ENCODE assay signal across 19 mouse cellular contexts in the genomic region with DNA sequence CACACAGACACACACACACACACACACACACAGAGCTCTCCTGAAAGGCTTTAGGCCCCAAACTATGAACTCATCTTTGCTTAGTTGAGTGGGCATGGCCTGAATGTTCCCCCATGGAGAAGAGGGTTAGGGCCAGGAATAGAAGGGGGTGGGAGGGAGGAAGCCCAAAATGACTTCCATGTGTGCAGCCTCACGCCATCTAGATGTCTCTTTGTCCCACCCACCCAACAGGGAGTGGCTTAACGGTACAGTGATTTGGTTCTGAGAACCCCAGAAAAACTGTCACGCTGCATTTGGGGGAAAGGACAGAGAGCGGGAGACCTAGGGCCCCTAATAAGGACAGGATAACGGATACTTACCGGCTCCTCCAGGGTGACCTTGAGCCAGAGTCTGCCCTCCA. TPM values are rescaled to one million over a fixed set of nuclear protein-coding genes. Genes with fewer than 3 reads are reported as not detected.
A peak's percentile ranks its signal among the peaks of the same experiment; 100 is the strongest.
DNase-seq lines count a peak whose midpoint lies in the region; ATAC-seq lines count a peak whose summit lies in the region.
"Had no signal": no experiment of that assay in that cellular context is flagged by ENCODE, and none has a peak within 500 bp of the region (broad histone marks: within the 10 kb centered on the region; RNA-seq: fewer than 3 reads in every experiment).

No protein-coding gene starts in this region.

- 58% methylated on average over 6 of the region's 6 CpGs for WGBS in heart, embryonic 14.5 days
- 27% methylated on average over 6 of the region's 6 CpGs for WGBS in embryonic facial prominence, embryonic 11.5 days
- WGBS in limb, embryonic 13.5 days, result 31% methylated on average over 6 of the region's 6 CpGs

- H3K4me3 ChIP-seq in heart, embryonic 14.5 days (ENCODE audit: control insufficient read depth in 1 of 2, insufficient read depth in 1 of 2, low read depth in 1 of 2, low read length in 2 of 2), result no peak overlapping the region
- H3K4me3 ChIP-seq in embryonic facial prominence, embryonic 11.5 days (ENCODE audit: low read depth, low read length), result no peak overlapping the region
- H3K4me3 ChIP-seq in limb, embryonic 13.5 days, result no peak overlapping the region
- H3K4me3 ChIP-seq: hindbrain, embryonic 13.5 days; midbrain, embryonic 12.5 days had no signal

- intact Hi-C loops in heart, postnatal 36 days (cut with DNase I), result no loop called here

- H3K4me2 ChIP-seq in heart, embryonic 14.5 days (ENCODE audit: low read length), result peak overlapping the region; percentile 2
- peak overlapping the region; percentile 13; the same call in 1 of the 2 replicates for H3K4me2 ChIP-seq in embryonic facial prominence, embryonic 11.5 days (ENCODE audit: low read depth, low read length)
- H3K4me2 ChIP-seq in limb, embryonic 13.5 days (replicated peaks), result peak overlapping the region; percentile 36
- H3K4me2 ChIP-seq: hindbrain, embryonic 13.5 days; midbrain, embryonic 12.5 days had no signal

- no peak for ATAC-seq in heart, embryonic 14.5 days (ENCODE audit: insufficient number of reproducible peaks, insufficient read depth, low FRiP score, low read depth)
- ATAC-seq in embryonic facial prominence, embryonic 11.5 days (replicated peaks; ENCODE audit: insufficient number of reproducible peaks, low FRiP score, low TSS enrichment, low read depth), result no peak
- ATAC-seq in limb, embryonic 13.5 days (ENCODE audit: low FRiP score, low read depth), result 0 out of 2 replicates have a peak, but pooled peaks have one; percentile 45
- ATAC-seq: intestine, postnatal 0 days; liver, postnatal 0 days had no signal

- H3K9me3 ChIP-seq in heart, embryonic 14.5 days (ENCODE audit: control insufficient read depth, low read length), result no peaks in the 10 kb centered on the region
- H3K9me3 ChIP-seq in embryonic facial prominence, embryonic 11.5 days (replicated peaks; ENCODE audit: control insufficient read depth, low read length), result no peaks in the 10 kb centered on the region
- H3K9me3 ChIP-seq in limb, embryonic 13.5 days, result no peaks in the 10 kb centered on the region
- H3K9me3 ChIP-seq: G1E; hindbrain, embryonic 13.5 days; midbrain, embryonic 12.5 days had no signal

- peak overlapping the region; percentile 46 for H3K9ac ChIP-seq in heart, embryonic 14.5 days (ENCODE audit: low read length)
- 0 out of 2 replicates have a peak overlapping the region, but pooled peaks have one; percentile 22 for H3K9ac ChIP-seq in embryonic facial prominence, embryonic 11.5 days (replicated peaks; ENCODE audit: low read length)
- H3K9ac ChIP-seq in limb, embryonic 13.5 days, result no peak overlapping the region
- H3K9ac ChIP-seq: hindbrain, embryonic 13.5 days; liver, postnatal 0 days; midbrain, embryonic 12.5 days had no signal

- H3K36me3 ChIP-seq in heart, embryonic 14.5 days (ENCODE audit: control insufficient read depth, insufficient read depth, low read length), result no peaks in the 10 kb centered on the region
- H3K36me3 ChIP-seq in embryonic facial prominence, embryonic 11.5 days (replicated peaks; ENCODE audit: control insufficient read depth, insufficient read depth, low read depth, low read length), result no peaks in the 10 kb centered on the region
- no peaks in the 10 kb centered on the region for H3K36me3 ChIP-seq in limb, embryonic 13.5 days
- H3K36me3 ChIP-seq: G1E; hindbrain, embryonic 13.5 days; midbrain, embryonic 12.5 days had no signal

- DNase-seq in heart, postnatal 36 days, result no peak
- DNase-seq in brain, adult 2 months (ENCODE audit: low read depth, low spot score), result peak; percentile 69
- DNase-seq in embryonic facial prominence, embryonic 11.5 days (ENCODE audit: low spot score), result peak; percentile 80
- DNase-seq in cerebellum, postnatal 36 days, result no peak
- DNase-seq in thymus, adult 18-20 months, result no peak
- no peak for DNase-seq in neural tube, embryonic 10.5 days (ENCODE audit: extremely low spot score, low spot score)
- DNase-seq: adrenal gland, postnatal 10 days; cerebellum, adult 9-11 months; gastrocnemius, postnatal 36 days; kidney, postnatal 14 days; liver, postnatal 0 days; retina, postnatal 1 day had no signal

- peaks cover 37 to 54% of the 10 kb centered on the region in 2 experiments for H3K4me1 ChIP-seq in heart, embryonic 14.5 days (ENCODE audit: control insufficient read depth in 2 of 2, insufficient read depth in 2 of 2, low read length in 2 of 2)
- H3K4me1 ChIP-seq in embryonic facial prominence, embryonic 11.5 days (ENCODE audit: control insufficient read depth, insufficient read depth, low read length), result peaks cover 6% of the 10 kb centered on the region
- H3K4me1 ChIP-seq in limb, embryonic 13.5 days, result peaks cover 56% of the 10 kb centered on the region

- peaks cover 26% of the 10 kb centered on the region for H3K27me3 ChIP-seq in heart, embryonic 14.5 days (ENCODE audit: control insufficient read depth, insufficient read depth, low read length)
- H3K27me3 ChIP-seq in embryonic facial prominence, embryonic 11.5 days (ENCODE audit: control insufficient read depth, insufficient read depth, low read length), result peaks cover 16% of the 10 kb centered on the region
- peaks cover 50% of the 10 kb centered on the region for H3K27me3 ChIP-seq in limb, embryonic 13.5 days

- peak overlapping the region; percentile 24 to 36; a peak in 2 of 4 replicates for H3K27ac ChIP-seq in heart, embryonic 14.5 days (replicated peaks in 1 of 2; ENCODE audit: control insufficient read depth in 1 of 2, insufficient read depth in 1 of 2, low read depth in 2 of 2, low read length in 2 of 2)
- H3K27ac ChIP-seq in embryonic facial prominence, embryonic 11.5 days (replicated peaks; ENCODE audit: low read depth, low read length), result no peak overlapping the region
- H3K27ac ChIP-seq in limb, embryonic 13.5 days, result peak overlapping the region; percentile 76
- H3K27ac ChIP-seq: hindbrain, embryonic 13.5 days; midbrain, embryonic 12.5 days had no signal

RNA-seq across cellular contexts. Expression of gene Adam33, which starts 2.8 kb away (rescaled TPM):
- polyA plus RNA-seq in heart, embryonic 14.5 days (2014; fragmentation: Nextera tagmentation; extraction: Ambion mirVana), result 8.2 and 10.3 TPM in 2 replicates
- 1 to 10 TPM; 1.7 to 2.2 TPM for total RNA-seq in heart, postnatal 36 days (2021)
- polyA plus RNA-seq in embryonic facial prominence, embryonic 11.5 days (2014; fragmentation: Nextera tagmentation; extraction: Ambion mirVana), result 0.57 and 0.80 TPM in 2 replicates
- polyA plus RNA-seq in limb, embryonic 13.5 days (2015; fragmentation: Nextera tagmentation; extraction: Ambion mirVana), result 26.5 and 28.5 TPM in 2 replicates
- total RNA-seq: neutrophil, adult 5-6 weeks had no signal
- polyA plus RNA-seq: G1E had no signal

RNA-seq across cellular contexts. Expression of gene Gfra4, which starts 17.9 kb away (rescaled TPM):
- polyA plus RNA-seq in heart, embryonic 14.5 days (2014; fragmentation: Nextera tagmentation; extraction: Ambion mirVana), result 2.7 and 3.2 TPM in 2 replicates
- total RNA-seq in heart, postnatal 36 days (2021), result 10 to 100 TPM in 1 of 2 experiments, 1 to 10 TPM in 1; 6.9 to 10.4 TPM
- 13.3 and 15.3 TPM in 2 replicates for polyA plus RNA-seq in embryonic facial prominence, embryonic 11.5 days (2014; fragmentation: Nextera tagmentation; extraction: Ambion mirVana)
- polyA plus RNA-seq in limb, embryonic 13.5 days (2015; fragmentation: Nextera tagmentation; extraction: Ambion mirVana), result 27.4 and 29.2 TPM in 2 replicates
- total RNA-seq: G1E; neutrophil, adult 5-6 weeks had no signal
- polyA plus RNA-seq: G1E had no signal

RNA-seq across cellular contexts. Expression of gene Siglec1, which starts 25.8 kb away (rescaled TPM):
- 0.54 and 0.63 TPM in 2 replicates for polyA plus RNA-seq in heart, embryonic 14.5 days (2014; fragmentation: Nextera tagmentation; extraction: Ambion mirVana)
- total RNA-seq in heart, postnatal 36 days (2021), result 1 to 10 TPM; 1.9 to 4.6 TPM
- 0.07 and 0.11 TPM in 2 replicates for polyA plus RNA-seq in embryonic facial prominence, embryonic 11.5 days (2014; fragmentation: Nextera tagmentation; extraction: Ambion mirVana)
- polyA plus RNA-seq in limb, embryonic 13.5 days (2015; fragmentation: Nextera tagmentation; extraction: Ambion mirVana), result 0.17 and 0.19 TPM in 2 replicates
- polyA plus RNA-seq: G1E had no signal

Comparison
In these comparisons a context has a peak if more than half of its experiments do, and no peak if none do; other contexts are left out.
1. DNase-seq: peak in brain, adult 2 months (single experiment) and embryonic facial prominence, embryonic 11.5 days (single experiment); none in heart, postnatal 36 days (0 of 2), cerebellum, postnatal 36 days (0 of 2), thymus, adult 18-20 months (0 of 2) and neural tube, embryonic 10.5 days (single experiment).
2. Peak in every context shown above with its lines, with median percentiles within 50 percentile points of each other: H3K4me2 ChIP-seq.